Mouse (Mus musculus) CH12.LX (cell line): Measurements from ENCODE around the gene Neurog3. TPM values are rescaled to one million over a fixed set of nuclear protein-coding genes. Genes with fewer than 3 reads are reported as not detected.

ENCODE experiments used
- DNase-seq: peaks from one replicate; pipeline ENCODE4 v3.0.0-alpha.2; 2013; ENCODE audit errors: extremely low read depth
- H3K27ac ChIP-seq: 2 replicates; pipeline ENCODE4 v1.5.1; 2012; ENCODE audit warnings: low read depth, mild to moderate bottlenecking, control low read depth, moderate library complexity; ENCODE audit not compliant: insufficient read depth
- H3K27me3 ChIP-seq: replicated peaks from 2 replicates; pipeline ENCODE3; 2012; ENCODE audit warnings: inconsistent platforms
- H3K36me3 ChIP-seq, 2 experiments: replicated peaks in 1 of 2; 2 replicates each; pipeline versions ENCODE3 to v1.6.1; 2012; ENCODE audit warnings: inconsistent platforms in 1 of 2, low read length in 1 of 2, mild to moderate bottlenecking in 1 of 2, mixed read lengths in 1 of 2, moderate library complexity in 1 of 2; ENCODE audit not compliant: control insufficient read depth in 1 of 2, insufficient read depth in 1 of 2
- H3K4me1 ChIP-seq, 2 experiments: 2 replicates each; pipeline ENCODE4 v1.6.1; 2012; ENCODE audit warnings: inconsistent platforms in 1 of 2, moderate library complexity in 1 of 2; ENCODE audit not compliant: insufficient read depth in 2 of 2, control insufficient read depth in 1 of 2
- H3K4me2 ChIP-seq: 2 replicates; pipeline ENCODE4 v1.6.1; 2012; ENCODE audit warnings: low read depth, mild to moderate bottlenecking, control low read depth; ENCODE audit not compliant: poor library complexity, insufficient read depth, severe bottlenecking
- H3K4me3 ChIP-seq, 3 experiments: fragments of 150-350 bp in 1 of 3; sonication (generic) in 1 of 3; replicated peaks in 1 of 3; 2 replicates each; pipeline versions ENCODE3 to v1.5.1; 2011 to 2012; ENCODE audit warnings: low read depth in 2 of 3, low read length in 2 of 3, mild to moderate bottlenecking in 2 of 3, moderate library complexity in 2 of 3, control low read depth in 1 of 3, improper control_type of control experiment in 1 of 3, inconsistent platforms in 1 of 3, mixed read lengths in 1 of 3; ENCODE audit not compliant: poor library complexity in 1 of 3
- H3K79me2 ChIP-seq: replicated peaks from 2 replicates; pipeline ENCODE4 v1.6.1; 2012; ENCODE audit warnings: mild to moderate bottlenecking, moderate library complexity; ENCODE audit not compliant: control insufficient read depth, poor library complexity, insufficient read depth, severe bottlenecking; ENCODE audit errors: extremely low read depth
- H3K9ac ChIP-seq: 2 replicates; pipeline ENCODE4 v1.6.1; 2012; ENCODE audit warnings: low read depth, mild to moderate bottlenecking, control low read depth, moderate library complexity; ENCODE audit not compliant: insufficient read depth
- H3K9me3 ChIP-seq: replicated peaks from 2 replicates; pipeline ENCODE3; 2012; ENCODE audit warnings: low read length, inconsistent platforms, mixed read lengths
- CHD2 ChIP-seq: IDR thresholded peaks from 2 replicates; pipeline ENCODE4 v1.6.1; 2011; ENCODE audit warnings: low read length, improper control_type of control experiment
- CTCF ChIP-seq, 2 experiments: IDR thresholded peaks in 1 of 2; conservative IDR thresholded peaks in 1 of 2; 2 replicates each; pipeline ENCODE4 v1.5.1; 2011 to 2012; ENCODE audit warnings: low read depth in 2 of 2, low read length in 2 of 2, improper control_type of control experiment in 1 of 2, inconsistent platforms in 1 of 2, mild to moderate bottlenecking in 1 of 2, moderate library complexity in 1 of 2
- EP300 ChIP-seq: IDR thresholded peaks from 2 replicates; pipeline ENCODE4 v1.6.1; 2011; ENCODE audit warnings: low read length, improper control_type of control experiment
- ETS1 ChIP-seq: conservative IDR thresholded peaks from 2 replicates; pipeline ENCODE4 v1.6.1; 2012; ENCODE audit warnings: low read depth, mild to moderate bottlenecking, inconsistent platforms, low read length, improper control_type of control experiment, moderate library complexity
- GABPA ChIP-seq: IDR thresholded peaks from 2 replicates; pipeline ENCODE4 v1.6.1; 2012; ENCODE audit warnings: low read depth, low read length, improper control_type of control experiment, inconsistent platforms; ENCODE audit not compliant: insufficient replicate concordance
- IRF4 ChIP-seq: IDR thresholded peaks from 2 replicates; pipeline ENCODE4 v1.6.1; 2014; ENCODE audit warnings: low read depth, mild to moderate bottlenecking, inconsistent platforms, low read length, improper control_type of control experiment
- JUND ChIP-seq: conservative IDR thresholded peaks from 2 replicates; pipeline ENCODE4 v1.6.1; 2011; ENCODE audit warnings: low read depth, low read length, improper control_type of control experiment
- KAT2A ChIP-seq: IDR thresholded peaks from 2 replicates; pipeline ENCODE4 v1.6.1; 2012; ENCODE audit warnings: low read length, improper control_type of control experiment, inconsistent platforms; ENCODE audit not compliant: insufficient replicate concordance
- MAFK ChIP-seq: IDR thresholded peaks from 2 replicates; pipeline ENCODE4 v1.6.1; 2011; ENCODE audit warnings: low read length, improper control_type of control experiment; ENCODE audit not compliant: insufficient replicate concordance
- MAX ChIP-seq: IDR thresholded peaks from 2 replicates; pipeline ENCODE4 v1.6.1; 2011; ENCODE audit warnings: low read length, improper control_type of control experiment
- MAZ ChIP-seq: IDR thresholded peaks from 2 replicates; pipeline ENCODE4 v1.6.1; 2012; ENCODE audit warnings: low read depth, mild to moderate bottlenecking, inconsistent platforms, low read length, improper control_type of control experiment, moderate library complexity
- SIN3A ChIP-seq: IDR thresholded peaks from 2 replicates; pipeline ENCODE4 v1.6.1; 2012; ENCODE audit warnings: low read length, improper control_type of control experiment, inconsistent platforms
- SMC3 ChIP-seq: IDR thresholded peaks from 2 replicates; pipeline ENCODE4 v1.6.1; 2011; ENCODE audit warnings: low read depth, low read length, improper control_type of control experiment
- TBP ChIP-seq: conservative IDR thresholded peaks from 2 replicates; pipeline ENCODE4 v1.6.1; 2011; ENCODE audit warnings: low read depth, low read length, improper control_type of control experiment
- UBTF ChIP-seq: IDR thresholded peaks from 2 replicates; pipeline ENCODE4 v1.6.1; 2012; ENCODE audit warnings: low read depth, mild to moderate bottlenecking, inconsistent platforms, low read length, improper control_type of control experiment, moderate library complexity
- ZNF384 ChIP-seq: IDR thresholded peaks from 2 replicates; pipeline ENCODE4 v1.6.1; 2012; ENCODE audit warnings: low read depth, low read length, improper control_type of control experiment, inconsistent platforms
- dilution Hi-C: fragments of 300-500 bp; cut with MboI; formaldehyde crosslinking; loops from 2 replicates; pipeline ENCODE4 v1.14.3; 2020; ENCODE audit warnings: low sequenced_read_pairs; ENCODE audit not compliant: extremely low pct_unique_long_range_greater_than_20kb, extremely low pct_ligation_motif_present
- in situ Hi-C: fragments of 300-500 bp; cut with MboI; formaldehyde crosslinking; loops from 3 replicates; pipeline ENCODE4 v1.14.3; 2019; ENCODE audit warnings: low sequenced_read_pairs, low pct_ligation_motif_present, low pct_unique_long_range_greater_than_20kb, mixed read lengths
- polyA plus RNA-seq: library from polyadenylated mRNA; unstranded; fragments of >175 nt; gene quantifications from 2 replicates; pipeline ENCODE4 v1.2.1, GENCODE M21; 2012; ENCODE audit warnings: low read depth; ENCODE audit not compliant: insufficient read length
- total RNA-seq, 2 experiments: library from RNA; depleted of rRNA; stranded (reverse); fragments of 300-350 nt in 1 of 2; fragments of >200 nt in 1 of 2; gene quantifications; 2 replicates each; pipeline ENCODE4 v1.2.3; 2012 to 2014

Gene Neurog3
- total and polyA plus RNA-seq, 3 experiments: not detected

- TF ChIP-seq TBP (no peak), IRF4 (no peak), EP300 (peak; percentile 41; the same call in 1 of the 2 replicates)
- Histone ChIP-seq H3K79me2 (no peaks in the 10 kb centered on the region), H3K9me3 (no peaks in the 10 kb centered on the region), H3K4me3 (no peak overlapping the region), H3K9ac (no peak overlapping the region), H3K36me3 (no peaks in the 10 kb centered on the region), H3K27me3 (peaks cover 87% of the 10 kb centered on the region), H3K4me2 (peak overlapping the region; percentile 19; the same call in 1 of the 2 replicates), H3K27ac (no peak overlapping the region), H3K4me1 (peaks cover 14 to 43% of the 10 kb centered on the region in 2 experiments)
- DNase-seq: peak; percentile 49
- dilution Hi-C loops: no loop called here
- in situ Hi-C loops: no loop called here
Observed at GRCm38 (mm10) chr10:62135696-62136470, 3.0 kb downstream of the Neurog3 start.

GRCm38 (mm10) chr10:62137150-62137549, 4.3 kb downstream of the Neurog3 start:
- TF ChIP-seq JUND: no peak
- TF ChIP-seq MAZ: no peak
- TF ChIP-seq MAFK: no peak
- no peak for TF ChIP-seq UBTF
- TF ChIP-seq CHD2: no peak
- TF ChIP-seq KAT2A: no peak
- TF ChIP-seq ZNF384: no peak
- no peak for TF ChIP-seq GABPA
- no peak for TF ChIP-seq SIN3A
- no peak for TF ChIP-seq ETS1
- TF ChIP-seq CTCF (conservative IDR thresholded peaks at IDR 0.05 in 1 of 2, IDR thresholded peaks at IDR 0.05 in 1 of 2; ENCODE audit: low read depth in 2 of 2, low read length in 2 of 2): no peak
- TF ChIP-seq MAX: no peak
- TF ChIP-seq SMC3: no peak
- H3K27me3 ChIP-seq: peaks cover 84% of the 10 kb centered on the region
- H3K4me3 ChIP-seq: no peak overlapping the region
- H3K9me3 ChIP-seq: no peaks in the 10 kb centered on the region
- H3K4me2 ChIP-seq: no peak overlapping the region
- H3K27ac ChIP-seq: no peak overlapping the region
- no peaks in the 10 kb centered on the region for H3K36me3 ChIP-seq
- no peak for DNase-seq
- peaks cover 13 to 40% of the 10 kb centered on the region in 2 experiments for H3K4me1 ChIP-seq
- dilution Hi-C loops (no loop called here), in situ Hi-C loops (no loop called here)
- no peaks in the 10 kb centered on the region for H3K79me2 ChIP-seq
- H3K9ac ChIP-seq: no peak overlapping the region
